Mouse (Mus musculus): ENCODE measurements around the gene Gm11567. TPM values are rescaled to one million over a fixed set of nuclear protein-coding genes. Genes with fewer than 3 reads are reported as not detected.
"Not testable (repeated sequence)": the region's sequence is repeated elsewhere in the genome, so short reads cannot be mapped to it uniquely, and the experiment has no call there.

Gm11567 gene
- polyA plus RNA-seq, 1 experiment from 2014 or later = not detected

GRCm38 (mm10) chr11:99858761-99859160, 20.2 kb upstream of the Gm11567 start:
- Histone ChIP-seq H3K27me3 (replicated peaks; ENCODE audit: insufficient read depth, low read length) (no peaks in the 10 kb centered on the region), H3K9ac (replicated peaks; ENCODE audit: low read depth) (no peak overlapping the region), H3K4me1 (ENCODE audit: insufficient read depth, low read depth, low read length) (no peaks in the 10 kb centered on the region), H3K36me3 (ENCODE audit: insufficient read depth, low read length) (no peaks in the 10 kb centered on the region), H3K4me3 (ENCODE audit: low read depth, low read length) (no peak overlapping the region), H3K4me2 (replicated peaks; ENCODE audit: low read depth, low read length) (no peak overlapping the region), H3K27ac (ENCODE audit: low read length) (no peak overlapping the region), H3K9me3 (ENCODE audit: low read length) (no peaks in the 10 kb centered on the region)
- ATAC-seq (no peak), DNase-seq (ENCODE audit: low spot score) (no peak)
- no peak for TF ChIP-seq CTCF (IDR thresholded peaks at IDR 0.05)
- WGBS = 58% methylated on average over 2 of the region's 2 CpGs

GRCm38 (mm10) chr11:99864176-99864575, 14.8 kb upstream of the Gm11567 start, which contains the start of gene Gm11559:
TSS of gene Gm11559 (plus strand) at chr11:99864476.
- WGBS = 43% methylated on average over 1 of the region's 1 CpGs
- H3K27me3 ChIP-seq (replicated peaks; ENCODE audit: insufficient read depth, low read length) = not testable (repeated sequence)

GRCm38 (mm10) chr11:99873089-99873488, 5.9 kb upstream of the Gm11567 start, which contains the start of gene Krtap9-1:
TSS of gene Krtap9-1 (plus strand) at chr11:99873389.
- not testable (repeated sequence) for H3K9ac ChIP-seq (replicated peaks; ENCODE audit: low read depth); H3K4me1 ChIP-seq (ENCODE audit: insufficient read depth, low read depth, low read length); H3K27ac ChIP-seq (ENCODE audit: low read length); H3K4me3 ChIP-seq (ENCODE audit: low read depth, low read length); H3K36me3 ChIP-seq (ENCODE audit: insufficient read depth, low read length); ATAC-seq; H3K9me3 ChIP-seq (ENCODE audit: low read length); H3K4me2 ChIP-seq (replicated peaks; ENCODE audit: low read depth, low read length); DNase-seq (ENCODE audit: low spot score); H3K27me3 ChIP-seq (replicated peaks; ENCODE audit: insufficient read depth, low read length)
- WGBS = 45% methylated on average over 1 of the region's 1 CpGs

More at GRCm38 (mm10) chr11:99864176-99864575, 14.8 kb upstream of the Gm11567 start, which contains the start of gene Gm11559:
- not testable (repeated sequence) for H3K9me3 ChIP-seq (ENCODE audit: low read length); H3K27ac ChIP-seq (ENCODE audit: low read length); DNase-seq (ENCODE audit: low spot score); H3K36me3 ChIP-seq (ENCODE audit: insufficient read depth, low read length); H3K9ac ChIP-seq (replicated peaks; ENCODE audit: low read depth); ATAC-seq; H3K4me1 ChIP-seq (ENCODE audit: insufficient read depth, low read depth, low read length); H3K4me2 ChIP-seq (replicated peaks; ENCODE audit: low read depth, low read length); H3K4me3 ChIP-seq (ENCODE audit: low read depth, low read length)

- Histone ChIP-seq H3K4me3 (ENCODE audit: low read depth, low read length) (no peak within 1 kb of the TSS), H3K27me3 (replicated peaks; ENCODE audit: insufficient read depth, low read length) (no peaks in the 10 kb centered on the region), H3K4me1 (ENCODE audit: insufficient read depth, low read depth, low read length) (no peaks in the 10 kb centered on the region), H3K36me3 (ENCODE audit: insufficient read depth, low read length) (no peaks in the 10 kb centered on the region), H3K9ac (replicated peaks; ENCODE audit: low read depth) (no peak within 1 kb of the TSS), H3K4me2 (replicated peaks; ENCODE audit: low read depth, low read length) (no peak within 1 kb of the TSS), H3K9me3 (ENCODE audit: low read length) (no peaks in the 10 kb centered on the region), H3K27ac (ENCODE audit: low read length) (no peak within 1 kb of the TSS)
- ATAC-seq (no peak), DNase-seq (ENCODE audit: low spot score) (no peak)
- TF ChIP-seq CTCF (IDR thresholded peaks at IDR 0.05) = no peak
- no peak for TF ChIP-seq EP300 (IDR thresholded peaks at IDR 0.05)
- WGBS = 78% methylated on average over 2 of the region's 2 CpGs
These were observed 28.6 kb downstream of the Gm11567 start, which contains the start of gene Krtap31-1 for GRCm38 (mm10) chr11:99907620-99908019. TSS of gene Krtap31-1 (plus strand) at chr11:99907920.

- no peaks in the 10 kb centered on the region for H3K9me3 ChIP-seq (ENCODE audit: low read length)
- H3K27me3 ChIP-seq (replicated peaks; ENCODE audit: insufficient read depth, low read length) = no peaks in the 10 kb centered on the region
- no peak within 1 kb of the TSS for H3K4me2 ChIP-seq (replicated peaks; ENCODE audit: low read depth, low read length)
- DNase-seq (ENCODE audit: low spot score) (no peak), ATAC-seq (no peak)
- no peak within 1 kb of the TSS for H3K9ac ChIP-seq (replicated peaks; ENCODE audit: low read depth)
- no peaks in the 10 kb centered on the region for H3K4me1 ChIP-seq (ENCODE audit: insufficient read depth, low read depth, low read length)
- 88% methylated on average over 3 of the region's 3 CpGs for WGBS
- TF ChIP-seq EP300 (IDR thresholded peaks at IDR 0.05) (no peak), CTCF (IDR thresholded peaks at IDR 0.05) (no peak)
- H3K27ac ChIP-seq (ENCODE audit: low read length) = no peak within 1 kb of the TSS
- no peaks in the 10 kb centered on the region for H3K36me3 ChIP-seq (ENCODE audit: insufficient read depth, low read length)
- no peak within 1 kb of the TSS for H3K4me3 ChIP-seq (ENCODE audit: low read depth, low read length)
These were observed 35.5 kb downstream of the Gm11567 start, which contains the start of gene Gm11565 for GRCm38 (mm10) chr11:99914451-99914850. TSS of gene Gm11565 (plus strand) at chr11:99914751.

Other genes starting within 250 kb of the Gm11567 start
- gene Krtap4-2, start 244.1 kb upstream of the Gm11567 start, polyA plus RNA-seq (2015; fragmentation: Nextera tagmentation; extraction: Ambion mirVana) = not detected in 2 replicates
- gene Krtap4-7, start 235.1 kb upstream of the Gm11567 start, polyA plus RNA-seq (2015; fragmentation: Nextera tagmentation; extraction: Ambion mirVana) = not detected in 2 replicates
- gene Gm11555, start 229.0 kb upstream of the Gm11567 start, polyA plus RNA-seq (2015; fragmentation: Nextera tagmentation; extraction: Ambion mirVana) = not detected in 2 replicates
- gene Gm11563, start 220.2 kb upstream of the Gm11567 start, polyA plus RNA-seq (2015; fragmentation: Nextera tagmentation; extraction: Ambion mirVana) = not detected in 2 replicates
- not detected in 2 replicates for gene Krtap4-6, start 213.2 kb upstream of the Gm11567 start, polyA plus RNA-seq (2015; fragmentation: Nextera tagmentation; extraction: Ambion mirVana)
- not detected in 2 replicates for gene Gm14190, start 188.4 kb upstream of the Gm11567 start, polyA plus RNA-seq (2015; fragmentation: Nextera tagmentation; extraction: Ambion mirVana)
- gene Gm14180, start 144.9 kb upstream of the Gm11567 start, polyA plus RNA-seq (2015; fragmentation: Nextera tagmentation; extraction: Ambion mirVana) = not detected in 2 replicates
- not detected in 2 replicates for gene Gm11595, start 106.3 kb upstream of the Gm11567 start, polyA plus RNA-seq (2015; fragmentation: Nextera tagmentation; extraction: Ambion mirVana)
- gene Krtap4-8, start 98.5 kb upstream of the Gm11567 start, polyA plus RNA-seq (2015; fragmentation: Nextera tagmentation; extraction: Ambion mirVana) = not detected in 2 replicates
- gene Krtap4-9, start 94.0 kb upstream of the Gm11567 start, polyA plus RNA-seq (2015; fragmentation: Nextera tagmentation; extraction: Ambion mirVana) = not detected in 2 replicates
- not detected in 2 replicates for gene Gm11596, start 85.7 kb upstream of the Gm11567 start, polyA plus RNA-seq (2015; fragmentation: Nextera tagmentation; extraction: Ambion mirVana)
- not detected in 2 replicates for gene Gm11569, start 80.3 kb upstream of the Gm11567 start, polyA plus RNA-seq (2015; fragmentation: Nextera tagmentation; extraction: Ambion mirVana)
- gene Gm11554, start 74.7 kb upstream of the Gm11567 start, polyA plus RNA-seq (2015; fragmentation: Nextera tagmentation; extraction: Ambion mirVana) = not detected in 2 replicates
- gene Krtap4-13, start 69.3 kb upstream of the Gm11567 start, polyA plus RNA-seq (2015; fragmentation: Nextera tagmentation; extraction: Ambion mirVana) = not detected in 2 replicates
- gene Gm11564, start 63.5 kb upstream of the Gm11567 start, polyA plus RNA-seq (2015; fragmentation: Nextera tagmentation; extraction: Ambion mirVana) = not detected in 2 replicates
- not detected in 2 replicates for gene 2300003K06Rik, start 41.1 kb upstream of the Gm11567 start, polyA plus RNA-seq (2015; fragmentation: Nextera tagmentation; extraction: Ambion mirVana)
- not detected in 2 replicates for gene Krtap4-16, start 27.6 kb upstream of the Gm11567 start, polyA plus RNA-seq (2015; fragmentation: Nextera tagmentation; extraction: Ambion mirVana)
- not detected in 2 replicates for gene Gm11568, start 21.3 kb upstream of the Gm11567 start, polyA plus RNA-seq (2015; fragmentation: Nextera tagmentation; extraction: Ambion mirVana)
- gene Gm11559, start 14.7 kb upstream of the Gm11567 start, polyA plus RNA-seq (2015; fragmentation: Nextera tagmentation; extraction: Ambion mirVana) = not detected in 2 replicates
- gene Krtap9-1, start 5.8 kb upstream of the Gm11567 start, polyA plus RNA-seq (2015; fragmentation: Nextera tagmentation; extraction: Ambion mirVana) = not detected in 2 replicates
- gene Krtap31-1, start 28.7 kb downstream of the Gm11567 start, polyA plus RNA-seq (2015; fragmentation: Nextera tagmentation; extraction: Ambion mirVana) = not detected in 2 replicates
- not detected in 2 replicates for gene Gm11565, start 35.6 kb downstream of the Gm11567 start, polyA plus RNA-seq (2015; fragmentation: Nextera tagmentation; extraction: Ambion mirVana)
- gene Krtap31-2, start 57.1 kb downstream of the Gm11567 start, polyA plus RNA-seq (2015; fragmentation: Nextera tagmentation; extraction: Ambion mirVana) = not detected in 2 replicates
- gene Krtap9-5, start 69.3 kb downstream of the Gm11567 start, polyA plus RNA-seq (2015; fragmentation: Nextera tagmentation; extraction: Ambion mirVana) = not detected in 2 replicates
- not detected in 2 replicates for gene Krtap29-1, start 99.9 kb downstream of the Gm11567 start, polyA plus RNA-seq (2015; fragmentation: Nextera tagmentation; extraction: Ambion mirVana)
- gene Krtap16-1, start 107.4 kb downstream of the Gm11567 start, polyA plus RNA-seq (2015; fragmentation: Nextera tagmentation; extraction: Ambion mirVana) = not detected in 2 replicates
- gene Krtap17-1, start 114.8 kb downstream of the Gm11567 start, polyA plus RNA-seq (2015; fragmentation: Nextera tagmentation; extraction: Ambion mirVana) = 8.4 and 11.5 TPM in 2 replicates
- 0.17 and 0.23 TPM in 2 replicates for gene Krt33a, start 137.0 kb downstream of the Gm11567 start, polyA plus RNA-seq (2015; fragmentation: Nextera tagmentation; extraction: Ambion mirVana)
- gene Krt33b, start 150.7 kb downstream of the Gm11567 start, polyA plus RNA-seq (2015; fragmentation: Nextera tagmentation; extraction: Ambion mirVana) = 0.16 TPM in 1 of 2 replicates, not detected in the other
- gene Krt34, start 162.4 kb downstream of the Gm11567 start, polyA plus RNA-seq (2015; fragmentation: Nextera tagmentation; extraction: Ambion mirVana) = 0.11 and 0.18 TPM in 2 replicates
- not detected in 2 replicates for gene Krt31, start 171.4 kb downstream of the Gm11567 start, polyA plus RNA-seq (2015; fragmentation: Nextera tagmentation; extraction: Ambion mirVana)
- not detected in 2 replicates for gene Krt32, start 209.0 kb downstream of the Gm11567 start, polyA plus RNA-seq (2015; fragmentation: Nextera tagmentation; extraction: Ambion mirVana)
- gene Krt35, start 217.1 kb downstream of the Gm11567 start, polyA plus RNA-seq (2015; fragmentation: Nextera tagmentation; extraction: Ambion mirVana) = not detected in 2 replicates
- 0.11 TPM in 1 of 2 replicates, not detected in the other for gene Krt36, start 226.4 kb downstream of the Gm11567 start, polyA plus RNA-seq (2015; fragmentation: Nextera tagmentation; extraction: Ambion mirVana)
- 0.60 and 0.68 TPM in 2 replicates for gene Krt13, start 242.4 kb downstream of the Gm11567 start, polyA plus RNA-seq (2015; fragmentation: Nextera tagmentation; extraction: Ambion mirVana)

Measured in lung, postnatal 0 days (tissue).